Mouse (Mus musculus) cortical plate, adult 2 months (tissue): ENCODE data around the gene Wnt10b.

ENCODE experiments used
- CTCF ChIP-seq: fragments of 200-500 bp; IDR thresholded peaks from 2 replicates; pipeline ENCODE4 v1.5.1; 2011; ENCODE audit warnings: mild to moderate bottlenecking, control low read depth, low read length; ENCODE audit not compliant: insufficient read depth; ENCODE audit errors: extremely low read depth
- POLR2A ChIP-seq: fragments of 200-500 bp; IDR thresholded peaks from 2 replicates; pipeline ENCODE4 v1.6.1; 2011; ENCODE audit warnings: mild to moderate bottlenecking, low read length, control low read depth; ENCODE audit not compliant: insufficient read depth; ENCODE audit errors: extremely low read depth

GRCm38 (mm10) chr15:98780573-98780972 lies 2.6 kb upstream of the Wnt10b start:
- no peak for TF ChIP-seq CTCF
- TF ChIP-seq POLR2A: no peak
